Mouse (Mus musculus) forebrain, embryonic 16.5 days (tissue): ENCODE measurements at regions not wholly inside any gene's neighbourhood (a gene's known extent, or its start where the extent isn't known, plus 50 kb on each side); places are given as distances from the start of the nearest gene placed in this dataset.

Experiments used
- ATAC-seq: fragments of 200-750 bp; cut with Nextera tagmentation; 2 replicates; pipeline ENCODE4 v1.8.0; 2017; ENCODE audit warnings: mild to moderate bottlenecking, moderate library complexity
- H3K27ac ChIP-seq: fragments of 300-500 bp; sonication (generic); 2 replicates; pipeline ENCODE4 v1.5.1; 2014; ENCODE audit warnings: low read length, control low read depth
- H3K27me3 ChIP-seq: fragments of 300-500 bp; sonication (generic); replicated peaks from 2 replicates; pipeline ENCODE4 v1.6.1; 2014; ENCODE audit warnings: low read length; ENCODE audit not compliant: control insufficient read depth, insufficient read depth
- H3K36me3 ChIP-seq: fragments of 300-500 bp; sonication (generic); 2 replicates; pipeline ENCODE4 v1.6.1; 2014; ENCODE audit not compliant: control insufficient read depth, insufficient read depth
- H3K4me1 ChIP-seq: fragments of 300-500 bp; sonication (generic); replicated peaks from 2 replicates; pipeline ENCODE4 v1.6.1; 2014; ENCODE audit warnings: low read length; ENCODE audit not compliant: control insufficient read depth, insufficient read depth
- H3K4me2 ChIP-seq: fragments of 300-500 bp; sonication (generic); 2 replicates; pipeline ENCODE4 v1.6.1; 2014; ENCODE audit warnings: mild to moderate bottlenecking, low read length, control low read depth
- H3K4me3 ChIP-seq: fragments of 300-500 bp; sonication (generic); replicated peaks from 2 replicates; pipeline ENCODE4 v1.5.1; 2014; ENCODE audit warnings: mild to moderate bottlenecking, low read length, control low read depth
- H3K9ac ChIP-seq: fragments of 300-500 bp; sonication (generic); replicated peaks from 2 replicates; pipeline ENCODE4 v1.6.1; 2014; ENCODE audit warnings: low read depth, low read length, control low read depth
- H3K9me3 ChIP-seq: fragments of 300-500 bp; sonication (generic); 2 replicates; pipeline ENCODE4 v1.6.1; 2016; ENCODE audit warnings: low read length; ENCODE audit not compliant: control insufficient read depth
- WGBS: fragments of 180-500 bp; shearing (Covaris S2); extraction: QIAGEN DNeasy Blood & Tissue Kit; methylation state at CpG from one replicate; pipeline ENCODE4 v1.1.7; 2014; 5-methylcytosine and 5-hydroxymethylcytosine counted together

GRCm38 (mm10) chr6:127391258-127392011 is 55.2 kb upstream of the Parp11 start:
- WGBS, result 96% methylated on average over 15 of the region's 15 CpGs
- H3K4me2 ChIP-seq, result no peak overlapping the region
- H3K9me3 ChIP-seq, result no peaks in the 10 kb centered on the region
- H3K36me3 ChIP-seq, result no peaks in the 10 kb centered on the region
- H3K27ac ChIP-seq, result no peak overlapping the region
- no peak for ATAC-seq
- H3K4me1 ChIP-seq, result peaks cover 4% of the 10 kb centered on the region; the same call in 1 of the 2 replicates
- no peaks in the 10 kb centered on the region for H3K27me3 ChIP-seq
- no peak overlapping the region for H3K9ac ChIP-seq
- H3K4me3 ChIP-seq, result no peak overlapping the region

GRCm38 (mm10) chr6:127392012-127392798 is 54.4 kb upstream of the Parp11 start:
- Histone ChIP-seq H3K36me3 (no peaks in the 10 kb centered on the region), H3K9me3 (no peaks in the 10 kb centered on the region), H3K27me3 (no peaks in the 10 kb centered on the region), H3K4me2 (no peak overlapping the region), H3K9ac (no peak overlapping the region), H3K4me3 (no peak overlapping the region), H3K27ac (no peak overlapping the region), H3K4me1 (peaks cover 4% of the 10 kb centered on the region; the same call in 1 of the 2 replicates)
- no peak for ATAC-seq
- 93% methylated on average over 12 of the region's 12 CpGs for WGBS

GRCm38 (mm10) chr6:127392799-127393172 is 53.9 kb upstream of the Parp11 start:
- no peak overlapping the region for H3K27ac ChIP-seq
- no peak for ATAC-seq
- H3K36me3 ChIP-seq, result no peaks in the 10 kb centered on the region
- no peak overlapping the region for H3K4me2 ChIP-seq
- peaks cover 4% of the 10 kb centered on the region; the same call in 1 of the 2 replicates for H3K4me1 ChIP-seq
- H3K9ac ChIP-seq, result no peak overlapping the region
- WGBS, result 88% methylated on average over 1 of the region's 1 CpGs
- no peaks in the 10 kb centered on the region for H3K9me3 ChIP-seq
- H3K27me3 ChIP-seq, result no peaks in the 10 kb centered on the region
- no peak overlapping the region for H3K4me3 ChIP-seq

- Histone ChIP-seq H3K27ac (no peak overlapping the region), H3K4me3 (no peak overlapping the region), H3K4me2 (no peak overlapping the region), H3K27me3 (no peaks in the 10 kb centered on the region), H3K36me3 (no peaks in the 10 kb centered on the region), H3K9me3 (no peaks in the 10 kb centered on the region), H3K4me1 (peaks cover 4% of the 10 kb centered on the region; the same call in 1 of the 2 replicates), H3K9ac (no peak overlapping the region)
- peak; percentile 31; the same call in 1 of the 2 replicates for ATAC-seq
- WGBS, result 30% methylated on average over 9 of the region's 9 CpGs
Measured at GRCm38 (mm10) chr6:127393907-127394600, 52.6 kb upstream of the Parp11 start.
